Mouse (Mus musculus): ENCODE results near the gene Rbm38.

- TF ChIP-seq CTCF (IDR thresholded peaks at IDR 0.05; ENCODE audit: low read depth) (no peak), EP300 (IDR thresholded peaks at IDR 0.05; ENCODE audit: low read depth) (no peak)
Observed at GRCm38 (mm10) chr2:173058263-173058662, 38.0 kb downstream of the Rbm38 start.

All from liver, postnatal 0 days (tissue).